Mouse (Mus musculus) erythroblast, embryonic 14.5 days (primary cell): Measurements from ENCODE around the gene Bco2.

Experiments used
- GATA1 ChIP-seq: IDR thresholded peaks from 2 replicates; pipeline ENCODE4 v1.6.1; 2012; ENCODE audit warnings: low read length, inconsistent platforms, mixed read lengths
- TAL1 ChIP-seq: IDR thresholded peaks from 3 replicates; pipeline ENCODE4 v1.6.1; 2012; ENCODE audit warnings: low read length, inconsistent platforms, mixed read lengths

DNA sequence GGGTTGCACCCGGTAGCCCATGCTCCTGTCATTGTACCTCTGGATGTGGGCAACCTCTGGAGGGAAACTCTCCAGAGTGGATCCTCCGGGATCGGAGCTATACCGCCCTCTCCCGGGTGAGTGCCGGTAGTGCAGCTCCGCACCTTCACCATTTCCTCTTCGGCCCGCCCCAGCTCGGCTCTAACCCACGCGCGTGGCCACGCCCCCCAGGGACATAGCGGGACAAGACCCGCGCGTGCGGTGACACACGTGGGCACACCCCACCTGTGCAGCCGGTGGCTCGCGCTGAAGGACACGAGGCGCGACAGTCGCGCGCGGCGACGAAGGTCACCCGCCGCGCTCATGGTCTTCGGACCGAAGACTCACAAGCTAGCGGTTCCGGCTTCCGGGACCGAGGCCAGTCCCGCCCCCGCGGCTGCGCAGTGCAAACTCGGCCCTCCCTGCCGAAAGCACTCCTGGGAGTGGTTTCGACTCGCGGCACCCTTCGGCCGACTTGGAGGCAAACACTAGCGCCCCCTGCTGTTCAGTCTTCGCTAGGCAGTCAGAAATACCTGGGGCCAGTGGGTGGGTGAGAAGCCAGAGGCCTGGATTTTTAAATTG, 26.6 kb downstream of the Bco2 start, which contains the start of gene Pts:
- TF ChIP-seq TAL1 (no peak), GATA1 (no peak)
